Mouse (Mus musculus) limb, embryonic 12.5 days (tissue): ENCODE results near the gene Unc45a. TPM values are rescaled to one million over a fixed set of nuclear protein-coding genes. Genes with fewer than 3 reads are reported as not detected.

ENCODE experiments used
- ATAC-seq: fragments of 200-750 bp; cut with Nextera tagmentation; 2 replicates; pipeline ENCODE4 v1.8.0; 2017; ENCODE audit warnings: low read depth, moderate TSS enrichment; ENCODE audit not compliant: insufficient number of reproducible peaks, insufficient read depth, low FRiP score, low TSS enrichment
- H3K27ac ChIP-seq: fragments of 300-500 bp; sonication (generic); 2 replicates; pipeline ENCODE4 v1.5.1; 2016; ENCODE audit warnings: mild to moderate bottlenecking, moderate library complexity
- H3K27me3 ChIP-seq: fragments of 300-500 bp; sonication (generic); 2 replicates; pipeline ENCODE4 v1.6.1; 2016; ENCODE audit warnings: mild to moderate bottlenecking, moderate library complexity
- H3K36me3 ChIP-seq: fragments of 300-500 bp; sonication (generic); 2 replicates; pipeline ENCODE4 v1.6.1; 2016; ENCODE audit warnings: mild to moderate bottlenecking, moderate library complexity
- H3K4me1 ChIP-seq: fragments of 300-500 bp; sonication (generic); replicated peaks from 2 replicates; pipeline ENCODE4 v1.6.1; 2016
- H3K4me2 ChIP-seq: fragments of 300-500 bp; sonication (generic); 2 replicates; pipeline ENCODE4 v1.6.1; 2016; ENCODE audit warnings: mild to moderate bottlenecking, moderate library complexity
- H3K4me3 ChIP-seq: fragments of 300-500 bp; sonication (generic); replicated peaks from 2 replicates; pipeline ENCODE4 v1.5.1; 2016; ENCODE audit warnings: mild to moderate bottlenecking
- H3K9ac ChIP-seq: fragments of 300-500 bp; sonication (generic); replicated peaks from 2 replicates; pipeline ENCODE4 v1.6.1; 2016; ENCODE audit warnings: mild to moderate bottlenecking, moderate library complexity
- H3K9me3 ChIP-seq: fragments of 300-500 bp; sonication (generic); 2 replicates; pipeline ENCODE4 v1.6.1; 2016; ENCODE audit warnings: mild to moderate bottlenecking, moderate library complexity
- WGBS: fragments of 180-500 bp; shearing (Covaris S2); methylation state at CpG from one replicate; pipeline ENCODE4 v1.1.7; 2016; 5-methylcytosine and 5-hydroxymethylcytosine counted together
- polyA plus RNA-seq: library from polyadenylated mRNA; unstranded; fragments of >200 nt; fragmentation: Nextera tagmentation; extraction: Ambion mirVana; gene quantifications from 2 replicates; pipeline ENCODE4 v1.2.1, GENCODE M21; 2016

The Unc45a gene
- 56.9 and 61.8 TPM in 2 replicates for polyA plus RNA-seq

DNA sequence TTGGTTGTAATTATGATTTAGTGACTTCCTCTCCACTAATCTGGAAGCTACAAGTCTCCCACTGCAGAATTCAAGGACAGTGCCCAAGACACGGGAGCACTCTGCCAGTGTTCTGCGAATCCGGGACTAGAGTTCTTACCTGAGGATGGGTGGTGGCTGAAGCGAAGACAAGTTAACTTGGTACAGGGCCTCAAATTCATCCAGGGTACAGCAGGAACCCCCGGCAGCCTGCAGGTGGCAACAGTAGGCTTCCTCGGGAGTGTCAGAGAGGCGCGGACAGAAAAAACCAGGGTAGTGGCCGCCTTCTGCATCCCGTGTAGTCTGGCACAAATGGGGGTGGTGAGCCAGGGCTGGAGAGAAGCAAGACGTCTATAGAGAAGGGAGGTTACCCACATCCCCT is at the start of gene Unc45a:
TSS of gene Unc45a (minus strand) at position 213 of the 400 bp plus-strand sequence.
- Histone ChIP-seq H3K27ac (peak within 1 kb of the TSS; percentile 82), H3K36me3 (peaks cover 24% of the 10 kb centered on the region)

DNA sequence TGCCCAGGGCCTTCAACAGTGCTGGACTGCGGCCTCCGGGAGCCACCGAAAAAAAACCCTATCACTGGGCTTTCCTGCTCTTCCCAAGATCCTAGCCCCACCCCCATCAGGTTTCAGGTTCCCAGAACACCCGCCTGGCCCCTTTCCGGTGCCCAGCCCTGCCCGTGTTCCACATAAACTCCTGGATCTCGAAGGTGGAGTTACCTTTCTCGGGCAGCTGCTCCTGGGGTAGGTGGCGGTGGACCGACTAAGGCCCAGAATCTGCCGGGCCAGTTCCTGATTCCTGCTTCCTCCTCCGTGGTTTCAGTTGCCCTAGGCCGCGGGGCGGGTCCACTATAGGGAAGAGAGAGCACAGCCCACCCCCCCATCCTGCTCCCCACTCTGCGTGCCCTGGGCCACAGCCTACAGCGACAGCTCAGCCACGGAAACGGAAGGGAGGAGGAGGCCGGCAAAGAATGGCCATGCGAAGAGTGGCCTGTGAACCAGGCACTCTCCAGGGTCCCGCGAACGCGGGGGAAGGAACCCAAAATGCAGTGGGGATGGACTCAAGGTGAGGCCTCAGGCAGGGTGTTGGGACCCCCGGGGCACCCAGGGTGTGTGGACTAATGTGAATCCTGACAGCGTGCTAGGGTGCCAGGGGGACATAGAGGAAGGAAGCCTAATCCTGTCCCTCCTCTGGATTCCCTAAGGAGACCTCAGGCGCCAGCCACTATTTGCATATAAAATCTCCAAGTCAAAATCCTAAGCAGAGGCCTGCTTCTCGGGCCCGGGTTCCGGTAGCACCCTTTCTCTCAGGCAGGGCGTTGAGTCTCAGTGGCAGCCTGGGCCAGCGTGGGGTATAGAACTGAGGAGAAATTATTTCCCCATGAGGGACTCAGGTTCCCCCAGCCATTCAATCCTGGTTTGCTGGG is 47.1 kb upstream of the Unc45a start, which contains the start of gene Fes:
TSS of gene Fes (minus strand) at position 314 of the 911 bp plus-strand sequence.
- Histone ChIP-seq H3K9ac (peak within 1 kb of the TSS; percentile 66), H3K36me3 (peaks cover 39% of the 10 kb centered on the region), H3K27ac (peak within 1 kb of the TSS; percentile 86), H3K4me1 (peaks cover 35% of the 10 kb centered on the region), H3K27me3 (0 out of 2 replicates have a peak, but pooled peaks cover 3% of the 10 kb centered on the region), H3K4me2 (peak within 1 kb of the TSS; percentile 71), H3K9me3 (no peaks in the 10 kb centered on the region), H3K4me3 (peak within 1 kb of the TSS; percentile 39)
- 7% methylated on average over 33 of the region's 33 CpGs for WGBS
- ATAC-seq = 0 out of 2 replicates have a peak, but pooled peaks have one; percentile 29

More for the DNA sequence above, at the start of gene Unc45a:
- Histone ChIP-seq H3K4me2 (peak within 1 kb of the TSS; percentile 85), H3K4me1 (peaks cover 37% of the 10 kb centered on the region), H3K9ac (peak within 1 kb of the TSS; percentile 65), H3K9me3 (no peaks in the 10 kb centered on the region), H3K27me3 (no peaks in the 10 kb centered on the region), H3K4me3 (peak within 1 kb of the TSS; percentile 49)
- 0 out of 2 replicates have a peak, but pooled peaks have one; percentile 6 for ATAC-seq
- 2% methylated on average over 11 of the region's 11 CpGs for whole genome bisulfite sequencing

DNA sequence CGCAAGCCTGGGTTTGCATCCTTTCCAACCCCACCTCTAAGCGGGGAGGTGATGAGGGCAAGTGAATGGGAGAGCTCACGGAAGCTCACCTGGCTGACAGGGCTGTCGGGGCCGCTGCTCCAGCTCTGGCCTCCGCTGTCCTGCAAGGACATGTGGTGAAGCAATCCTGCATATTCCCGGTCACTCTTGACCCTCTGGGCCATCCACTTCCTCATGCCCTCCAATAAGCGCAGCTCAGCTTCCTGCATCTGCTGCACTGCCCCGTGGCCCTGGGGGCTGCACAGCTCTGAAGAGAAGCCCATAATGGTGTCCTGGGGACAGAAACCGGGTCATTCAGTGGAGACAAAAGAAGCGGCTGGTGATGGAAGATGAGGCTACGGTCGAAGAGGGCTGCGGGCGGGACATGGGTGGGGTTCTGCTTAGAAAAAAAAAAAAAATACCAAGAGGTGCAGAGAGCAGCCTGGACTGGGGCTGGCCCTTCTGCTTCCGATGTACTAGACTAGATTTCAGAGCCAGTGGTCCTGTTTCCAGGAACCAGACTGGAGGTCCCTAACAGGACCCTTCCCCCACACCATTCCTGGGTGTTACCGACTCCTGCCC is 46.3 kb upstream of the Unc45a start:
- Histone ChIP-seq H3K27ac (peak overlapping the region; percentile 86), H3K36me3 (peaks cover 39% of the 10 kb centered on the region), H3K9me3 (no peaks in the 10 kb centered on the region), H3K4me3 (peak overlapping the region; percentile 39), H3K27me3 (peaks cover 8% of the 10 kb centered on the region; the same call in 1 of the 2 replicates), H3K4me2 (peak overlapping the region; percentile 71), H3K9ac (peak overlapping the region; percentile 66), H3K4me1 (peaks cover 35% of the 10 kb centered on the region)
- ATAC-seq = peak; percentile 38; the same call in 1 of the 2 replicates
- WGBS = 37% methylated on average over 17 of the region's 17 CpGs

DNA sequence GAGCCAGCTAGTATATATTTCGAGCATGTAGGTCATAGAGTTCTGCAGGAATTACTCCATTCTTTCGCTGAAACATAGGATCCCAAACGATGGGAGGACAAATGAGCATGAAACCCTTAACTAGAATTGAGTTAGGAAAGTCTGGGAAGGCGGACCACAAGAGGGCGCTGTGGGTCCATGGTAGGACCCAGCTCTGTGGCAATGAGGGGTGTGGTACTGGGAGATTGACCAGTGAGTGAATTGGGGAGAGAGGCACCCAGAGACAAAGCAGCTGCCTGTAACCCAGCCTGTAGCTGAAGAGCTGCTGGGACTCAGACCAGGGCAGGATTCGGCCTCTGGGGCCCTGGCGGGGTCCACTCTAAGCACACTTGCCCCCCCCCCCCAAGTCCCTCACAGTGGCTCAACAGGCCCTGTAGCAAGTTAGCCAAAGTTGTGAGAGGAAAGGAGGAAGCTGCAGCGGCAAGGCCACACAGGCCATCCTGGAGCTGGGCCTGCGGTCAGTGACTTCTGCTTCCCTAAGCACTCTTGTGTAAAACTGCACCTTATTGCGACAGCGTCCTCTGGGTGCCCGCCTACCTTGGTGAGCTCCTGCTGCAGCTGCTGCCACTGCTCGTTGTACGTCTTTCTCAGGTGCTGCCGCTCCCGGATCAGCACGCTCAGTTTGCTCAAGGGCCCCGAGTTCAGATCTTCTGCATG is 45.6 kb upstream of the Unc45a start:
- H3K9ac ChIP-seq = peak overlapping the region; percentile 66
- peak overlapping the region; percentile 39 for H3K4me3 ChIP-seq
- WGBS = 40% methylated on average over 18 of the region's 18 CpGs
- peak; percentile 52 for ATAC-seq
- peaks cover 39% of the 10 kb centered on the region for H3K36me3 ChIP-seq
- H3K4me1 ChIP-seq = peaks cover 35% of the 10 kb centered on the region
- peak overlapping the region; percentile 71 for H3K4me2 ChIP-seq
- H3K27ac ChIP-seq = peak overlapping the region; percentile 86
- peaks cover 15% of the 10 kb centered on the region; the same call in 1 of the 2 replicates for H3K27me3 ChIP-seq
- H3K9me3 ChIP-seq = no peaks in the 10 kb centered on the region

DNA sequence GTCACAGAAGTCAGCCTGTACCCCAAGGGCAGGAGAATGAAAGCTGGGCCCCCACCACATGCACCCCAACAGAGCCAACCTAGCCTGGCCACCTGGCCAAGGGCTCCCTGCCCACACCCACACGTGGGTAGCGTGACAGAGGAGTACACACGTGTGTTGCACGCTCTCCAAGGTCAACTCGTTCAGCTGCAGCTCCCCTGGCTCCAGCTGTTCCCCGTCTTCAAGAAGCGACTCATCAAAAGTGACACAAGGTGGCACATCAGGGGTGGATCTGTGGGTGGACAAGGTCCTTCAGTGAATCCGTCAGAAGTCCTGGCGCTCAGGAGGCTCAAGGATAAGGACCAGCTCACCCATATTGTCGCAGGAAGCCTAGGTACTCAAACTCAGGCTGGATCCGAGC is 42.1 kb upstream of the Unc45a start:
- ATAC-seq = no peak
- H3K4me1 ChIP-seq = peaks cover 17% of the 10 kb centered on the region
- no peaks in the 10 kb centered on the region for H3K9me3 ChIP-seq
- H3K36me3 ChIP-seq = peaks cover 41% of the 10 kb centered on the region
- H3K27me3 ChIP-seq = peaks cover 20% of the 10 kb centered on the region; the same call in 1 of the 2 replicates
- no peak overlapping the region for H3K27ac ChIP-seq
- H3K4me3 ChIP-seq = no peak overlapping the region
- no peak overlapping the region for H3K4me2 ChIP-seq
- 72% methylated on average over 11 of the region's 11 CpGs for WGBS
- H3K9ac ChIP-seq = 0 out of 2 replicates have a peak overlapping the region, but pooled peaks have one; percentile 37

DNA sequence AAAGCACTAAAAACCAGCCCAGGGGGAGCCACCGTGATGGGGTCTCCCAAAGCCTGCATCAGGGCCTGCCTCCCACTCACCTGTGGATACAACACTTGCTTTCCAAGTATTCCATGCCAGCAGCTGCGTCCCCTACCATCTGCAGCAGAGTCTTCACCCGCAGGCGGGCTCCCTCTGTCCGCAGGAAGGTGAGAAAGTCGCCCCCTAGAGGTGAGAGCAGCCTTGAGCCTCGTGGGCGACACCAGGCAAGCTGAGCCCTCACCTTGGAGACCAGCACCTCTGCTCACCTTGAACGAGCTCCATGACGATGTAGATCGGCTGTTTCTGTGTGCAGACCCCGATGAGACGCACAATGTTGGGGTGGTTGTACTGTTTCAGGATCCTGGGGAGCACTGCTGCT is 38.7 kb upstream of the Unc45a start:
- no peak for ATAC-seq
- 65% methylated on average over 13 of the region's 13 CpGs for WGBS

DNA sequence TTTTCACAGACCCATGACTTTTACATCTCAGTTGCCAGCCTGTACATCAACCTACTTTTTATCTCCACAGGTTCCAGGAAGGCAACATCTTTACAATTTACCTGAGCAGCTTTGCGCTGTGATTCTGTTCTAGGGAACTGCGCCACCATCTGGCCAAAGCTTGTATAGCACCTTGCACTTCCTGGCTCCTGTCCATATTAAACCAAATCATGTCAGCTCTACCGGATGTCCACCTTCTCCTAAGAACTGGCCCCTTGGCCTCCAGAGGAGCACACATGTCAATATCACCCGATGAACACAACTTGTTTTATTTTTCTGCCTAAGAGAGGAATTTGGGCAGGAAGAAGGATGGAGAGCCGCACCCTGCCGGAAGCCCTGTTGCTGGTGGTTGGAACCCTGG is 36.7 kb upstream of the Unc45a start:
- peaks cover 36% of the 10 kb centered on the region for H3K36me3 ChIP-seq
- no peaks in the 10 kb centered on the region for H3K4me1 ChIP-seq
- no peaks in the 10 kb centered on the region for H3K9me3 ChIP-seq
- no peak overlapping the region for H3K27ac ChIP-seq
- peaks cover 15% of the 10 kb centered on the region; the same call in 1 of the 2 replicates for H3K27me3 ChIP-seq
- no peak overlapping the region for H3K9ac ChIP-seq
- H3K4me3 ChIP-seq = no peak overlapping the region
- no peak overlapping the region for H3K4me2 ChIP-seq
- WGBS = 33% methylated on average over 6 of the region's 6 CpGs
- no peak for ATAC-seq

More for the DNA sequence above, 38.7 kb upstream of the Unc45a start:
- Histone ChIP-seq H3K36me3 (peaks cover 41% of the 10 kb centered on the region), H3K9ac (no peak overlapping the region), H3K4me1 (no peaks in the 10 kb centered on the region), H3K27ac (no peak overlapping the region), H3K9me3 (no peaks in the 10 kb centered on the region), H3K4me3 (no peak overlapping the region), H3K27me3 (peaks cover 20% of the 10 kb centered on the region; the same call in 1 of the 2 replicates), H3K4me2 (no peak overlapping the region)

DNA sequence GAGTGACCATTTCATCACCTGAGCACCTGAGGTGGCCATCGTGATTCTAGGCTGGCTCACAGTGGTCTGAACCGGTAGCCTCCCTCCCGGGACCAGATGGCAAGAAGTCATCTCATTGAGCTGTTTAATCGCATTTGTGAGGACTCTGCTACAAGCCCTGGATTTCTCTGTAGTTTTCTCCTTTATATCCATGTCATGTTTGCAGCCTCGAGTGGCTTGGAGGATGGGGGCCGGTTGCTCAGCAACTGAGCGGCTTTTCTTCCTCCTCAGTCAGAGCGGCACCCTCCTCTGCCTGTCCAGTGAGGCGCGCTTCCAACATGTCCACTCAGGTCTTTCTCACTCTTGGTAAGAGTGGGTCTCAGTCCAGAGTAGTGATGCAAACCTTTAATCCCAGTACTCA is 35.4 kb upstream of the Unc45a start:
- Histone ChIP-seq H3K4me3 (no peak overlapping the region), H3K27ac (no peak overlapping the region), H3K36me3 (peaks cover 23% of the 10 kb centered on the region), H3K27me3 (0 out of 2 replicates have a peak, but pooled peaks cover 2% of the 10 kb centered on the region), H3K4me1 (no peaks in the 10 kb centered on the region), H3K9ac (no peak overlapping the region), H3K4me2 (no peak overlapping the region), H3K9me3 (no peaks in the 10 kb centered on the region)
- no peak for ATAC-seq
- WGBS = 87% methylated on average over 10 of the region's 10 CpGs

DNA sequence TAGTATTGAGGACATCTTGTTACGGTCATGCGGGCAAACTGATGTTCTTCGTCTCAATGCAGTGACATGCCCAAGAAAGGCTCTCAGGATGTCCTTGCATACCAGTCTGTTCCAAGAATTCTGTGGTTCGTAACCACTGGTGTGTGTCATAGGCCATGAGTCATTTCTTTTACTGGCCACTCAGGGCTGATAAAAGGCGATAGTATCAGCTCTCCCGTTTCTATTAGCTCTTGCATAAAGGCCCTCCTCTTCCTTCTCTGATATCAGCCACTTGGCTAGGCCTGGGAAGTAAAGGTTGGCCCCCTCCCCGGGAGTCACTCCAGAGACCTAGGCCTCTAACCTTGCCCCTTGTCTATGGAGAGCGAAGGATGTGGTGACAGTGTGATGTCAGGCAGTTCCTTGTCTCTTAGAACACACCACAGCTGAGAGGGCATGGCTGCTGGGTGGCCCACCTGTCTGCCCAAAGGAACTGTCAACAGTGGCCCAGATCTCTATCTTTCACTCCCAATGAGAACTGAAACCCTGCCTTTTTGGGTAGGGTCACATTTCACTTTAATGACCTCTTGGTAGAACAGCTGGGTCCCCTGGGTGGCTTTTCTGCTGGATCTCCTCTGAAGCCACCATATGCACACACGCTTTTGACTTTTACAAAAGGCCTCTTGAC is 34.7 kb upstream of the Unc45a start:
- WGBS = 82% methylated on average over 9 of the region's 9 CpGs
- ATAC-seq = no peak
- no peak overlapping the region for H3K27ac ChIP-seq
- H3K4me1 ChIP-seq = no peaks in the 10 kb centered on the region
- H3K9me3 ChIP-seq = no peaks in the 10 kb centered on the region
- H3K4me3 ChIP-seq = no peak overlapping the region
- H3K27me3 ChIP-seq = no peaks in the 10 kb centered on the region
- no peak overlapping the region for H3K9ac ChIP-seq
- H3K4me2 ChIP-seq = no peak overlapping the region
- peaks cover 18% of the 10 kb centered on the region; the same call in 1 of the 2 replicates for H3K36me3 ChIP-seq

DNA sequence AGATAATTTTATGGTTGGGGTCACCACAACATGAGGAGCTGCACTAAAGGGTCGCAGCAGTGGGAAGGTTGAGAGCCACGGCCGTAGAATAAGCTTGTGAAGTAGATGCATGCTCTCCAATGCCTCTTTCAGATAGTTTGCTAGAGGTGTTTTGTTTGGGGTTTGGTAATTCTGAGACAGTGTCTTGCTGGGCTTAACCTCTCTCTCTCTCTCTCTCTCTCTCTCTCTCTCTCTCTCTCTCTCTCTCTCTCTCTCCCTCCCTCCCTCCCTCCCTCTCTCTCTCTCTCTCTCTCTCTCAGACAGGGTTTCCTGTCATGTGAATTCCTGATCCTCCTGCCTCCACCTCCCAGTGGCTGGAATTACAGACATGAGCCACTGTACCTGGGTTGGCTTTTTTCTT is 33.9 kb upstream of the Unc45a start:
- no peaks in the 10 kb centered on the region for H3K27me3 ChIP-seq
- no peak overlapping the region for H3K27ac ChIP-seq
- H3K36me3 ChIP-seq = peaks cover 14% of the 10 kb centered on the region; the same call in 1 of the 2 replicates
- H3K4me1 ChIP-seq = peaks cover 6% of the 10 kb centered on the region
- WGBS = 86% methylated on average over 3 of the region's 3 CpGs
- H3K9me3 ChIP-seq = no peaks in the 10 kb centered on the region
- H3K4me3 ChIP-seq = no peak overlapping the region
- no peak overlapping the region for H3K4me2 ChIP-seq
- no peak for ATAC-seq
- no peak overlapping the region for H3K9ac ChIP-seq
